ENCODE assay signal across 28 mouse cellular contexts in the genomic region with DNA sequence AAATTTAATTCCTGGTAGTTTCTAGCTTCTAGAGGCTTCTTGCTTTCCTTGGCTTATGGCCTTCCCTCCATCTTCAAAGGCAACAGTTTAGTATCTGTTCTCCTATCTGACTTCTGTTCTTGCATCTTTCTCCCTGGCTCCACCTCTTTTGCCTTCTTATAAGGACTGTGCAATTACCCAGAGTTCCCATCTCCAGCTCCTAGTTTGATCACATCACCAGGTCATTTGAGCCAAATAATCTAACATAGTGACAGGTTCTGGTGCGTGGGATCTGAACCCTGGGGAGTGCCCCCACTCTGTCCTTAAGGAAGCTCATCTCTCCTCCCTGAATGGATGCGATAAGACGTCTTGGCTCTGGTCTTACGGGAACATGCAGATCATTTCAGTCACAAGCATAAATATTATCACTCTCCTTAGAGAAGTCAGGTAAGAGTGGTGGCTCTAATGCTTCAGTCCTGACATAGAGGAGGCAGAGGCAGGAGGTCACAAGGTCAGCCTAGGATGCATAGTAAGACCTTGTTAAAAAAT. TPM values are rescaled to one million over a fixed set of nuclear protein-coding genes. Genes with fewer than 3 reads are reported as not detected.
DNase-seq lines count a peak whose midpoint lies in the region; ATAC-seq and TF ChIP-seq lines count a peak whose summit lies in the region.
"Had no signal": no experiment of that assay in that cellular context is flagged by ENCODE, and none has a peak within 500 bp of the region (broad histone marks: within the 10 kb centered on the region; RNA-seq: fewer than 3 reads in every experiment).

No protein-coding gene starts in this region.

- H3K27ac ChIP-seq in liver, embryonic 12.5 days: peak overlapping the region; percentile 36; the same call in 1 of the 2 replicates
- no peak overlapping the region for H3K27ac ChIP-seq in liver, embryonic 11.5 days (ENCODE audit: low read depth, low read length)
- peak overlapping the region; percentile 76; the same call in 1 of the 2 replicates for H3K27ac ChIP-seq in limb, embryonic 10.5 days
- H3K27ac ChIP-seq: embryonic facial prominence, embryonic 10.5 days; embryonic facial prominence, embryonic 13.5 days; heart, adult 2 months; heart, embryonic 10.5 days; heart, embryonic 13.5 days; hindbrain, embryonic 14.5 days; hindbrain, postnatal 0 days had no signal

- 70% methylated on average over 4 of the region's 4 CpGs for WGBS in liver, embryonic 12.5 days (ENCODE audit: insufficient replicate concordance)
- 75% methylated on average over 4 of the region's 4 CpGs for WGBS in liver, embryonic 11.5 days
- 89% methylated on average over 4 of the region's 4 CpGs for WGBS in limb, embryonic 10.5 days

- peaks cover 40% of the 10 kb centered on the region for H3K4me1 ChIP-seq in liver, embryonic 12.5 days
- H3K4me1 ChIP-seq in liver, embryonic 11.5 days (replicated peaks; ENCODE audit: control insufficient read depth, insufficient read depth, low read length): peaks cover 9% of the 10 kb centered on the region; the same call in 1 of the 2 replicates
- peaks cover 63% of the 10 kb centered on the region for H3K4me1 ChIP-seq in G1E (ENCODE audit: insufficient read depth, low read depth, low read length)
- H3K4me1 ChIP-seq in limb, embryonic 10.5 days: peaks cover 62% of the 10 kb centered on the region
- H3K4me1 ChIP-seq: heart, embryonic 13.5 days had no signal

- ATAC-seq in liver, embryonic 12.5 days: no peak
- ATAC-seq in liver, embryonic 11.5 days (replicated peaks; ENCODE audit: low FRiP score): no peak
- peak; percentile 74 for ATAC-seq in G1E (ENCODE audit: extremely low read depth, insufficient number of reproducible peaks, low FRiP score, poor library complexity, severe bottlenecking)
- ATAC-seq in monocyte, adult 5-6 weeks (replicated peaks; ENCODE audit: insufficient number of reproducible peaks, low FRiP score, low TSS enrichment, poor library complexity, severe bottlenecking): no peak
- ATAC-seq: activated CD4-positive, CD25-positive, alpha-beta regulatory T cell, adult 4 months; CD4-positive, CD25-positive, alpha-beta regulatory T cell, adult 4 months; forebrain, embryonic 14.5 days; forebrain, postnatal 0 days; hindbrain, postnatal 0 days; inflammation-experienced regulatory T-cells, adult 6 months had no signal

- no peak for DNase-seq in liver, embryonic 11.5 days (ENCODE audit: low spot score)
- DNase-seq in G1E (ENCODE audit: low spot score): peak; percentile 35
- DNase-seq in c-Kit-negative CD71-positive TER-119-positive erythroid progenitor cells, embryonic 14.5 days (ENCODE audit: low read depth, low spot score): peak; percentile 44
- DNase-seq in limb, embryonic 10.5 days (ENCODE audit: low spot score): no peak
- DNase-seq in ovary, adult 18-20 months (ENCODE audit: low spot score): no peak
- DNase-seq: adrenal gland, adult 8-10 months; adrenal gland, postnatal 25 days; cerebellum, adult 11-12 months; cerebellum, adult 8-10 months; cerebellum, postnatal 36 days; embryo, embryonic 11 days; forebrain, postnatal 0 days; gastrocnemius, postnatal 10 days; heart, postnatal 4 days had no signal

- H3K9ac ChIP-seq in liver, embryonic 12.5 days: no peak overlapping the region
- H3K9ac ChIP-seq in liver, embryonic 11.5 days (ENCODE audit: low read depth, low read length): no peak overlapping the region
- H3K9ac ChIP-seq: embryonic facial prominence, embryonic 13.5 days; forebrain, postnatal 0 days; heart, embryonic 13.5 days; hindbrain, embryonic 14.5 days had no signal

- TF ChIP-seq CTCF in G1E (IDR thresholded peaks at IDR 0.05; ENCODE audit: low read depth, low read length): no peak

- H3K36me3 ChIP-seq in liver, embryonic 12.5 days: no peaks in the 10 kb centered on the region
- no peaks in the 10 kb centered on the region for H3K36me3 ChIP-seq in liver, embryonic 11.5 days (ENCODE audit: control insufficient read depth, insufficient read depth, low read length)
- no peaks in the 10 kb centered on the region for H3K36me3 ChIP-seq in G1E (replicated peaks)
- no peaks in the 10 kb centered on the region for H3K36me3 ChIP-seq in limb, embryonic 10.5 days
- H3K36me3 ChIP-seq: embryonic facial prominence, embryonic 10.5 days; embryonic facial prominence, embryonic 13.5 days; heart, embryonic 10.5 days; heart, embryonic 13.5 days had no signal

- H3K4me2 ChIP-seq in liver, embryonic 12.5 days: no peak overlapping the region
- H3K4me2 ChIP-seq in liver, embryonic 11.5 days: no peak overlapping the region
- H3K4me2 ChIP-seq: embryonic facial prominence, embryonic 13.5 days; heart, embryonic 13.5 days; hindbrain, embryonic 14.5 days had no signal

- H3K9me3 ChIP-seq in liver, embryonic 12.5 days (replicated peaks): no peaks in the 10 kb centered on the region
- H3K9me3 ChIP-seq in liver, embryonic 11.5 days (ENCODE audit: control insufficient read depth, low read length): no peaks in the 10 kb centered on the region
- no peaks in the 10 kb centered on the region; the same call in 1 of the 2 replicates for H3K9me3 ChIP-seq in G1E (replicated peaks)
- no peaks in the 10 kb centered on the region for H3K9me3 ChIP-seq in limb, embryonic 10.5 days (replicated peaks)
- H3K9me3 ChIP-seq: embryonic facial prominence, embryonic 10.5 days; embryonic facial prominence, embryonic 13.5 days; heart, embryonic 10.5 days; heart, embryonic 13.5 days had no signal

- H3K27me3 ChIP-seq in liver, embryonic 12.5 days (replicated peaks): no peaks in the 10 kb centered on the region
- H3K27me3 ChIP-seq in liver, embryonic 11.5 days (replicated peaks; ENCODE audit: control insufficient read depth, insufficient read depth, low read length): no peaks in the 10 kb centered on the region
- no peaks in the 10 kb centered on the region for H3K27me3 ChIP-seq in G1E (ENCODE audit: insufficient read depth, low read length)
- H3K27me3 ChIP-seq in limb, embryonic 10.5 days (ENCODE audit: low read depth, poor library complexity, severe bottlenecking): no peaks in the 10 kb centered on the region
- H3K27me3 ChIP-seq: embryonic facial prominence, embryonic 13.5 days; heart, embryonic 13.5 days had no signal

- H3K4me3 ChIP-seq in liver, embryonic 12.5 days: no peak overlapping the region
- H3K4me3 ChIP-seq in liver, embryonic 11.5 days (ENCODE audit: low read depth, low read length): no peak overlapping the region
- H3K4me3 ChIP-seq in G1E (ENCODE audit: low read depth, low read length): no peak overlapping the region; the same call in 1 of the 2 replicates
- H3K4me3 ChIP-seq in limb, embryonic 10.5 days: no peak overlapping the region
- H3K4me3 ChIP-seq: embryonic facial prominence, embryonic 10.5 days; embryonic facial prominence, embryonic 13.5 days; heart, adult 2 months; heart, embryonic 10.5 days; heart, embryonic 13.5 days had no signal

RNA-seq across cellular contexts. Expression of a gene that starts 31.1 kb away (rescaled TPM):
- 188 and 194 TPM in 2 replicates for polyA plus RNA-seq in liver, embryonic 12.5 days (2016; fragmentation: Nextera tagmentation; extraction: Ambion mirVana)
- 185 and 191 TPM in 2 replicates for polyA plus RNA-seq in liver, embryonic 11.5 days (2014; fragmentation: Nextera tagmentation; extraction: Ambion mirVana)
- total RNA-seq in G1E (2014; fragmentation: Nextera tagmentation): 184 and 198 TPM in 2 replicates
- 119 and 124 TPM in 2 replicates for total RNA-seq in G1E (2017)
- 255 and 381 TPM in 2 replicates for polyA plus RNA-seq in G1E (2012)
- polyA plus RNA-seq in limb, embryonic 10.5 days (2016; fragmentation: Nextera tagmentation; extraction: Ambion mirVana): 29.3 and 30.6 TPM in 2 replicates
- 50.1 to 71.8 TPM (median 67.7 TPM) in 3 replicates for total RNA-seq in monocyte, adult 5-6 weeks (2017)
- polyA plus RNA-seq: C2C12 had no signal

Comparison
In these comparisons a context has a peak if more than half of its experiments do, and no peak if none do; other contexts are left out.
1. DNase-seq: peak in G1E (single experiment) and c-Kit-negative CD71-positive TER-119-positive erythroid progenitor cells, embryonic 14.5 days (single experiment); none in liver, embryonic 11.5 days (single experiment), limb, embryonic 10.5 days (single experiment) and ovary, adult 18-20 months (single experiment).